Mouse (Mus musculus) common myeloid progenitor, adult 5-6 weeks (primary cell): ENCODE measurements around the gene Ccdc189. TPM values are rescaled to one million over a fixed set of nuclear protein-coding genes. Genes with fewer than 3 reads are reported as not detected.
"Not testable (repeated sequence)": the region's sequence is repeated elsewhere in the genome, so short reads cannot be mapped to it uniquely, and the experiment has no call there.

Experiments
- ATAC-seq: replicated peaks from 2 replicates; pipeline ENCODE4 v1.8.0; 2016; ENCODE audit warnings: low read depth, mild to moderate bottlenecking, moderate TSS enrichment, inconsistent platforms; ENCODE audit not compliant: poor library complexity, severe bottlenecking
- total RNA-seq: library from RNA; stranded (forward); fragments of 200-1000, 187-1606 nt; gene quantifications from 2 replicates; pipeline ENCODE4 v1.2.3, GENCODE M21; 2017

The Ccdc189 gene
- total RNA-seq: 0.68 and 1.1 TPM in 2 replicates

DNA sequence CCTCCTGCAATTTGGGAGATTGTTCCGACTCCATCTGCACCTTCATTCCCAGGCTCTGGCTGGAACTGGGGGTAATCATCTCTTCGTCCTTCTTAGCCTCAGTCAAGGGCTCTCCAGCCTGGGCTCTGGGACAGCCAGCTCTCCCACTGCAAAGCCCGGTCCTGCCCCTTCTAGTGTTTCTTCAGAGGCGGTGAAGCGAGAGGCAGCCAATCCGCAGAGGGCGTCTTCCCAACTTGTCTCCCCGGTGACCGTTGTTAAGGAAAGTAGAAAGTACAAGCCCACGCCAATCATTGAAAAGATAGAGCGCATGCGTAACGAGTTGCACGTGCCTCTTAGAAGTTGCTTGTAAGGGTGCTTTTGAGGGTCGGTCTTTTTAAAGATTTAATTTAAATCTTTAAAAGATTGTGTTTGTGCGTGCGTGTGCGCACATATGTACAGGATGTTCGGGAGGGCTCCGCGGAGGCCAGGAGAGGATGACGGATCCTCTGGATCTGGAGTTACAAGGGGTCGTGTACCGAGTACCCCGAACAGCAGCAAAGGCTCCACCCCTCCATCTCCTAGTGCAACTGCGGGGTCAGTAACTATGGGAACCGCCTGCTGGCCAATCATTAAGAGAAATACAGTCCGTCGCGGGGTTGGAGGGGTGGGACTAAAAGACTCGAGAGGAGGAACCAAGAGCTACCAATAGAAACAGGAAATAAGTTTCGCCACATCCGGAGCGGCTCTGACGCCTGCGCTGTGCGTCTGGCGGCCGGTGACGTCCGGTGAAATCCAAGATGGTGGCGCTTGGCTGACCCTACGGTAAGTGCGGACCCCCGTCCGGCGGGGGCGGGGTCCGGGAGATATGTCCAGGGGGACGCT, at the start of gene Ccdc189, which contains the start of gene Rnf40:
Gene Ccdc189, minus strand, starts transcription at position 585 of the 861 bp plus-strand sequence.
Gene Rnf40, plus strand, starts transcription at position 757 of the 861 bp plus-strand sequence.
- peak; percentile 93 for ATAC-seq

DNA sequence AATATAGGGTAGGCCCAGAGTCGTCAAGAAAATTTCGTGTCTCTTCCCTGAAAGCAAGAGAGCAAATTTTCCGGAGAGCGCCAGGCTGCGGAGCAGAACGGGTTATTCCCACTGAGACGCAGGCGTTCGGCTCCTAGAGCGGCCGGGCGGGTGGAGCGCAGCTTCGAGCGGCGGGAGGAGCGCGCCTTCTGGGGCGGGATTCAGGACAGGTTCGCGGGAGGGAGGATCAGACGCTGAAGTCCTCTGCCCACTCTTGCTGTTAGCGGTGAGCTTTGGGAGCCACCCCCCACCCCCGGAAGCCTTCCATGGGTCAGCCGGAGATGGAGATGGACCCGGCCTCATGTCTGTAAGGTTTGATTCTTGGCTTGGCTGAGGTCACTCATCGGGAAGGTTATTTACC, 48.6 kb upstream of the Ccdc189 start:
- peak; percentile 65 for ATAC-seq

DNA sequence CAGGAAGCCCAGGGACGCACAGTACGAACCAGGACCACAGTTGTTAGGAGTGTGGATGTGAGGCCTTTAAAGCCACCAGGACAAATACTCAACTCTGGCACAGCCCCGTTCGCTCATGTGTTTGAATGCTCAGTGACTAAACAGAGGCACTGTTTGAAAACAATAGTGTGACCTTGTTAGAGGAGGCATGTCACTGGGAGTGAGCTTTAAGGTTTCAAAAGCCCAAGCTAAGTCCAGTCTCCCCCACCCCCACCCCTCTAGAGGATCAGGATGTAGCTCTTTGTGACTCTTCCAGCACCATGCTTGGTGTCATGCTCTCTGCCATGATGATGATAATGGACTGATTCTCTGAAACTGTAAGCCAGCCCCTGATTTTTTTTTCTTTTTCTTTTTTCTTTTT, 43.0 kb upstream of the Ccdc189 start:
- ATAC-seq: no peak

DNA sequence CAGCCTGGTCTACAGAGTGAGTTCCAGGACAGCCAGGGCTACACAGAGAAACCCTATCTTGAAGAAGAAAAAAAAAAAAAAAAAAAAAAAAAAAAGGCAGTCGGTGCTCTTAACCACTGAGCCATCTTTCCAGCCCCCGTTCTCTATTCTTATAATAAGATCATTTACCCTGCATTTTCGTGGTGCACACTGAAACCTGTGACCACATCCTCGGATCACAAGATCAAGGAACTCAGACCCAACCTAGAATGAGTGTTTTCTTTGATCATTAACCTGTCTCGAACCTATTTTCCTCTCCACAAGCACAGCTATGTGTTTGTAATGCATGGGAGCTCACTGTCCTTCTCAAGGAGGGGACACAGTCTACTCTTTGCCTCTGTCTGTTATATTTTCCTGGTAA, 40.3 kb upstream of the Ccdc189 start:
- no peak for ATAC-seq

DNA sequence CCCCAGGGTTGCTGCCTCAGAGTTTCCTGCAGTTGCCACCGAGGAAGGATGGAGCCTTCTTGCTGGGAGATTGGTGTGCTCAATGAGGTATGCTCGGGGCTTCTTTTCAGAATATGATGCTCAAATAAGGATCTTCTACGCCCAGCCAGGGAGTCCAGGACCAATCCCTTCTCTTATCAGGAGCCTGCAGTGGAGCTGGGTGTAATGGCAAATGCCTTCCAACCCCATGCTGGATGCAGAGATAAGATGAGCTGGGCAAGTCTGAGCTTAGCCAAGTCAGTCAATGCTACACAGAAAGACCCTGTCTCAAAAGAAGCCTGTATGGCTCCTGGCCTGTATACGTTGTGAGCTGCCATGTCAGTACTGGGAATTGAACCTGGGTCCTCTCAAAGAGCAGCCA, 38.1 kb upstream of the Ccdc189 start:
- ATAC-seq: peak; percentile 58

DNA sequence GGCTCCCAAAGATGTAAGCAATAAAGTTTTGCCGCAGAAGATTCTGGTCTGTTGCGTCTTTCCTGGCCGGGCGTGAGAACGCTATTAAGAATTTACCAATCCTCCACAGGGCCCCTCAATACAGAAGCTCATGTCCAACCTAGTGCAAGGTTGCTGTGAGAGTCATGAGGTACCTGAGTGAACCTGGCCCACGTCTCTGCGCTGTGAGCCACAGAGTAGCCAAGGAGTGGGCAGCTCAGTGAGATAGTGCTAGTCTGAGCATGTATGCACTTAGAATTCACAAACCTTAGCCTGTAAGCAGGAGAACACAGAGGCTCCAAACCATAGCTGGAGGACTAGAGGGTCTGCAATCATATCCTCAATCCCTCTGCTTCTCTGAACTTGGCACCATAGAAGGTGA, 37.6 kb upstream of the Ccdc189 start:
- ATAC-seq: no peak

DNA sequence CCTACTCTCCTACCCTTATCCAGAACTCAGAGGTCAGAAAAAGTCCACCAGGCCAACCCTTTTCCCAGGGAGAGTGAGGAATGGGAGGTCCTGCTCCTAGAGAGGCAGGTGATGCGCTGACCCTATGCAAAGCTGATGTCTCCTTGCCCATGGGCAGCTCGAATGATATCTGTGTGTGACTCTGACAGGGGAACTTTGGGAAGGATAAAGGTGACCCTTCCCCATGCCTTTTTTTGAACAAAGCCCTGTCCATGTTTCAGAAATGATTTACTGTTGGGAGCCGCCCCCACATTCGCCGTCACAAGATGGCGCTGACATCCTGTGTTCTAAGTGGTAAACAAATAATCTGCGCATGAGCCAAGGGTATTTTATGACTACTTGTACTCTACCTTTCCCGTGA, 30.0 kb upstream of the Ccdc189 start:
- not testable (repeated sequence) for ATAC-seq

DNA sequence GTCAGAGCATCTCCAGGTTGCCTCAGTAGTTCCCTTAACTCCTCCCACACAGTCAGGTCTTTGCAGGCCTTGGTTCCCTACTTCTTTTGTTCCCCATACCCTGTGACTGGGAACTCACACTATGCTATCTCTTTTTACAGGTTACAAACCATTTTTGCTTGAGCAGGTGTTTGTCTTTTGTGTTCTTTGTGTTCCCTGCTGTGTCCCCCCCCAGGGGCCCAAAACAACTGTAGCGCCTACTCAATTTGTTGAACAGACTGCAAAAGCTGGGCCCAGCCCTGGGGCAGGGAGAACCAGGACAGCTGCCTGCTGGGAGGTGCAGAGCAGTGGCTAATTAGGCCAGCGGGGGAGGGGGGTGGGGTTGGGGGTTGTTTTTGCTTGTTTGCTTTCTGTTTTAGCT, 29.6 kb upstream of the Ccdc189 start:
- no peak for ATAC-seq

DNA sequence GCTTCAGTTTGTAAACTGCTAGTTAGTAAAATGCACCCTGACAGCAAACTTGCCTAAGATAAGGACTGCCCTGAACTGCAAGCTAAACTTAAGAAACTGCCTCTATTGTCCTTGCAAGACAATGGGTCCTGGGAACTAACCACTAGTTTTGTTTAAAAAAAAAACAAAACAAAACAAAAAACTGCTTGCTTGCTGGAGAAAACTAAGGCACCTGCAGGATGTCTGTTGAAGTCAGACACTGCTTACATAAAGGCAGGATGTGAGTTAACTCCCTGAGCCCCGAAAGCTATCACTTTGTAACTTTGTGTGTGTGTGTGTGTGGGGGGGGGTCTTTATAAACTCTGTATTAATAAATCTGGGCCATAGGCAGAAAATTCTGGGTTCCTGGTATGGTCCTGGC, 28.5 kb upstream of the Ccdc189 start:
- no peak for ATAC-seq

DNA sequence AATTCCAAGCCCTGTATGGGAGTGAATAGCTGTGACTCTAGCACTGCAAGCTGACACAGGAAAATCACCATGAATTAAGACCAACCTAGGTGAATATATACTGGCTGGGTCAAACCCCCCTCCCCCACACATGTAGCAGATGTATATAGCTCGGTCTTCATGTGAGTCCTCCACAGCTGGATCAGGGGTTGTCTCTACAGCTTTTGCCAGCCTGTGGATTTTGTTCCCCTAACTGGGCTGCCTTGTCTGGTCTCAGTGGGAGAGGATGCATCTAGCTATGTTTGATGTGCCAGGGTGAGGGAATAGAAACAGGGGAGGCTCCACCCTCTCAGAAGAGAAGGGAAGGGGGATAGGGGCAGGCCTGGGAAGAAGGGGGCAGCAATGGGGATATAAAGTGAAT, 27.9 kb upstream of the Ccdc189 start:
- ATAC-seq: no peak

DNA sequence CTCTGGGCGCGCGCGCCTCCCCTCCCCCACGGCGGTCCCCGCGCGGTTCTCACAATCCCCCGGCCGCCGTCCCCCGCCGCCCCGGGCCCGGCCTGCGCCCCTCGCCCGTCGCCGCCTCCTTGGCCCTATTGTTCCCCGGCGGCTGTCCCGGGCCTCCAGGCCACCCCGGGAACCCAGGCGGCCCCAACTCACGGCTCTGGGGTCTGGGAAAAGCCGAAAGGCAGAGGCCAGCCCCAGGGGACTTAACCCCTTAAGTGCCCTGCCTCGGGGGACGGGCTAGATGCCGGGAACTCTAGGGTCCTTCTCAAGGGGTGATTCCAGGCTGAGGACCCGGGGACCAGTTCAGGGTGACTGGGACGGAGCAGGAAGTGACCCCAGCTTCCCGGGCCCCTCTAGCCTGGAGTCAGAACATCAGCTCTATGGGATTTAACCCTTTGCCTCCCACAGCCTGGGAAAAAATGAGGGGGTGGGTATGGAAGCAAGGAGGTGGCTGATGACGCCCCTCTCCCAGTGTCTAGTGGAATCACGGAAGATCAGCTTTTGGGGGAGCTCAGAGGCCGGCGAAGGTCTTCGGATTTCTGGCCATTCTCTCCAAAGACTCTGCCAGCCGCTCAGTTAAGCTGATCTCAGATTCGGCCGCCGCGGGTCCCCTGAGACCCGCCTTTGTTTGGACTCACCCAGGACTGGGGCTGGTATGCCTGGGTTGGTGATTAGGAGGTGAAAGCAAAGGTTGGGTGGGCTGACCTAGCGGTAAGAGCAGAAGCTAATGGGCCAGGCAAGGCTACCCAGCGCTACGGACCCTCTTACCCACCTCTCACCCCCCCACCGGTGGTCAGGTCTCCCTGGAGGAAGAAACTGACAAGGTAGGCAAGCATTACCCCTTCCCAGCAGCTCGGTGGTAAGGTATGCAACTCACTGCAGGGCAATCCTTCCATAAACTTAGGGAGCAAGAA, 26.8 kb upstream of the Ccdc189 start, which contains the start of gene Zfp629:
Gene Zfp629, minus strand, starts transcription at position 907 of the 953 bp plus-strand sequence.
- ATAC-seq: peak; percentile 70

DNA sequence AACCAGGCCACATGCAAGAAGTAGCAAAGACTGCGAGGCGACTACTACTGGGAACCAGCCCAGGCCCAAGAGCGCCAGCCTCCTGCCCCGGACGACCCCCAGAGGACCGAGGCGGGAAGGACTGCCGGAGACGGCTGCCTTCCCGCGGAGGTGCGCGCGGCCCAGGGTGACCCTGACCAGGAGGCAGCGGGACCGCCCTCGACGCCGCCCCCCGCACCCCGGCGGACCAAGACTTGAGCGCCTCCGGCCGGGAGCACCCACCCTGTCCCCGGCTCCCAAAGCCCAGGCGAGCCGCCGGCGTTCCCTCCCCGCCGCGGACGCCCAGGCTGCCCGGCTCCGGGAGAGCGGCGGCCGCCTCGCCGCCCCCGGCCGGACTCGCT, 26.1 kb upstream of the Ccdc189 start:
- peak; percentile 31 for ATAC-seq

DNA sequence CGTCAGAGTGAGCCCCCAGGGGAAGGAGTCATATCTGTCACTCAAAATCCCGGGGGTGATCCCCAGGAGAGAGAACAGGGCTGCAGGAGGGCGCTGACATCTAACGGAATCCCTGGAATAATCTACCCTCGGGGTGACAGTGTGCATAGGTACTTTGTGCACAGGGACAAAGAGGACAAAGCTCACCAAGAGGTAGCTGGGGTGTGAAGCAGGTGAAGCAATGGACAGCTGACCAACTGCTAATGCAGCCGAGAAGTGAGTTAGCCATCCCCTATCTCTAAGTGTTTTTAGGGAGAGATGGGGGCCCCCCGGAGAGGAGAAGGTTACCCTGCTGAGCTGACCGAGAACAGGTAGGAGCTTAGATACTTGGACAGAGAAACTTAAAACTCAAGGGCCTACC, 25.7 kb upstream of the Ccdc189 start:
- no peak for ATAC-seq

DNA sequence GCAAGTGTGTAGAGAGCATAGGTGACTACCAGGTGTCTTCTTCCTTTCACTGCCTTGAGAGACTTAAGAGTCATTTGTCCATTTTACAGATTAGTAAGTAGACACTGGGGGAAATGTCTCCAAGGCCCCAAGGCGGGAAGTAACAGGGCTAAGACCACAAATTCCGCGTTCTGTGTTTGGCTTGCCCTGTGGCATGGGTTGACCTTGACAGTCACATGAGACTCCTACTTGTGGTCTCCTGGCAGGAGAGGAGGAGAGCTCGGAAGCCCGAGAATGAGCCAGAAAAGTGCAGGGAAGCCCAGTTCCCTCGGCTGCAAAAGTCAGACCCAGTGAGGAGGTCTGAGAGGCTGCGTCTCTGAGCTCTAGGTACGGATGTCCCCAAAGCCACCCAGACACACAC, 25.1 kb upstream of the Ccdc189 start:
- ATAC-seq: no peak

DNA sequence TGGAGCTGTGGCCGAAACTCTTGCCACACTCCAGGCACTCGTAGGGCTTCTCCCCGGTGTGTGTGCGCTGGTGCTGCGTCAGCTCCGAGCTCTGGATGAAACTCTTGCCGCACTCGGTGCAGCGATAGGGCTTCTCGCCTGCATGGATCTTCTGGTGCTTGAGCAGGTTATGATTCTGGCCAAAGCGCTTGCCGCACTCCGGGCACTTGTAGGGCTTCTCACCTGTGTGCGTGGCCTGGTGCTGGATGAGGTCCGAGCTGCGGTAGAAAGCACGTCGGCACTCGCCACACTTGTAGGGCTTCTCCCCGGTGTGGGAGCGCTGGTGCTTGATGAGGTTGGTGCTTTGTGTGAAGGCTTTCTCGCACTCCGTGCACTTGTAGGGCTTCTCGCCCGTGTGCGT, 23.2 kb upstream of the Ccdc189 start:
- ATAC-seq: no peak

DNA sequence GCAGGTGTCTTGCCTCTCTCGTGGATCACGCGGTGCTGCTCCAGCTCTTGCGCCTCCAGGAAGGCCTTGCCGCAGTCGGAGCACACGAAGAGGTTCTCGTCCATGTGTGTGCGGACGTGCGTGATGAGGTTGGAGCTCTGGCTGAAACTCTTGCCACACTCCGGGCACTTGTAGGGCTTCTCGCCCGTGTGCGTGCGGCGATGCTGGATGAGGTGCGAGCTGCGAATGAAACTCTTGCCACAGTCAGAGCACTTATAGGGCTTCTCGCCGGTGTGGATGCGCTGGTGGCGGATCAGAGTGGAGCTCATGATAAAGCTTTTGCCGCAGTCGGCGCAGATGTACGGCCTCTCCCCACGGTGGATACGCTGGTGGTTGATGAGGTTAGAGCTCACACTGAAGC, 22.6 kb upstream of the Ccdc189 start:
- no peak for ATAC-seq

DNA sequence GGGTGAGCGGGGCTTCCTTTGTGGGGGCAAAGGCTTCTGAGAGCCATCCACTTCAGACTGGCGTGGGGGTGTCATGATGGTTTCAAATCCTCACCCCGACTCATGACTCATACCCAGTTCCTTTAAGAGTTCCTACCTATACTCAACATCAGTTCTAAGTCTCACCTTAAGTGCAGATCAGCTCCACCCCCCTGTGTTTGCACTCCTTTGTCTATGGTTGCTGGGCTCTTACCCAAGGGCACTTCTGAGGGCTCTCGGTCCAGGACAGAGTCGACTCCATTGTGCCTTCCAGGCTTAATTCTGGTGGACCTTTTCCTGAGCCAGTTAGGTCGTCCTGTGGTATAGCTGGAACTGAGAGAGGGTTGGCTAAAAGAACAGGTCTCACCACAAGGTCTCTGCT, 18.8 kb upstream of the Ccdc189 start:
- no peak for ATAC-seq

DNA sequence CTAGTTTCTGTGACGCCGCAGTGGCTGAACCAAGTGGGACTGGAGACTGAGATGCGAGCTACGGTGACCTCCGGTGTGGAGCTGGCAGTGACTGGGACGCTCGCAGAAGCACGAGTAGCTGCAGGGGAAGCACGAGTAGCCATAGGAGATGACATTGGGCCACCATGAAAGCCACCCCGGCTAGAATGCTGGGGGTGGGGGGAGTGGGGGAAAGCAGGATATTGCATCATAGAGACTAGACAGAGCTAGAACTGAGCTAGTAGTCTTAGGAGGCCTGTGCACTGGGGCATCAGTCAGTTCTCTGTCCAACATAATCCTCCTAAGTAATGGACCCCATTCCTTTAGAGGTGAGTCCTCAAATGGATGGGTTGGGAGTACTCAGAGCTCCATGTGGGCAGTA, 15.9 kb upstream of the Ccdc189 start:
- 0 out of 2 replicates have a peak, but pooled peaks have one; percentile 19 for ATAC-seq

DNA sequence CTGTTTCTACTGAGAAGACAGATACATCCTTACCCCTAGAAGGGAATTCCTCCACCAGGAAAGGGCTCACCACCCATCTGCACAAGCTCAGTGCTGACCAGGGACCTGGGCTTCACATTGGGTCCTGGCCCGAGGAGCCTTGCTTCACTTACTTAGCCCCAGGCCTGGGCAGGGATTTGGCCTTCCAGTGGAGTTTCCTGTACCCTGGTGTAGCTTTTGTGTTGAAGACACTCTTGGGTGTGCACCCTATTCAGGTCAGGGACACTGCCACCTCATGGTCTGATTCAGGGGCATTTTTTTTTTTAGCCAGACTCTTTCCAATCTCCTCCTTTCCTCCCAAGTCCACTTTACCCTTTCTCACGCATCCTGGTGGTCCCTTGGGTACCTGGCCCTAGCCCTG, 14.5 kb upstream of the Ccdc189 start:
- no peak for ATAC-seq

DNA sequence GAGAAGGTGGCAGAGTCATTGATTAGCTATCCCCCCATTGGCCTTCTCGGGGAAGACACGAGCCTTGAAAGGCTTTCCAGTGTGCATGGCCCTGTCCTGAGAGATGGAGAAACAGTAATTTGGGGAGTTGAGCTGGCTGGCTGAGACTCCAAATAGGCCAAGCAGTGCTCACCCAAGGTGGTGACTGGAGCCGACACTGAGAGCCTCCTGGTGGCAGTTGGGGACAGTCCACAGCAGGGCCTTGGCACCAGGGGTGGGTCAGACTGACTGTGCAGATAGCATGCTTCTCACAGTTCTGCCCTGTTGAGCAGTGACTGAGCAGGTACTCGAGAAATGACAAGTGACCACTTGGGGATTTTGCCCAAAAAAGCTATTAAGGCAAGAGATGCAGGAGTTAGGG, 13.3 kb upstream of the Ccdc189 start:
- no peak for ATAC-seq

DNA sequence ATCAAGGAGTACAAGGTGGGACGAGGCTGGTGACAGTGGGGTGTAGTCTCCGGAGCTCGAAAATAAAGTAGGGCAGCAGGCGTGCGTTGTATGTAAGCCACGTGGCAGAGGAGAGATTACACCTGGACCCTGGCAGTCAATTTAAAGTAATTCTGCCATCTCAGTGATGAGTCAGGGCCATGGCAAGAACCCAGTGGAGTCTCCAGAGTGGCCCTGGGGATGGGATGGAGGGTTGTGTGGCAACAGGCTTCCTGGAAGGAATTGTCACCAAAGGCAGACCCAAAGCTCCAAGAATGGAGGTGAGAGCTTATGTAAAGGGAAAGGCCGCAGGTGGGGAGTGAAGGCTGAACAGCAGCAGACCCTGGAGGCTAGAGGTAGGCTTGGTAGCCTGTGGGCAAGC, 12.2 kb upstream of the Ccdc189 start:
- ATAC-seq: no peak
